Mouse (Mus musculus) heart, postnatal 14 days (tissue): ENCODE measurements around the gene Slc44a4. TPM values are rescaled to one million over a fixed set of nuclear protein-coding genes. Genes with fewer than 3 reads are reported as not detected.
A peak's percentile ranks its signal among the peaks of the same experiment; 100 is the strongest.
"Not testable (repeated sequence)": the region's sequence is repeated elsewhere in the genome, so short reads cannot be mapped to it uniquely, and the experiment has no call there.

ENCODE experiments used
- DNase-seq, 2 experiments: peaks; one replicate each; pipeline ENCODE4 v3.0.0; 2021 to 2022
- intact Hi-C: fragments of 180-260 bp; cut with DNase I; formaldehyde crosslinking; loops from one replicate; pipeline ENCODE4 v1.15.1; 2025
- total RNA-seq, 2 experiments: library from RNA; stranded (reverse); gene quantifications; 2 replicates each; pipeline ENCODE4 v1.2.3; 2021

Gene Slc44a4
- total RNA-seq, 2 experiments from 2014 or later, result 0.17 TPM; not detected in 1

GRCm38 (mm10) chr17:34934830-34935229 lies 20.6 kb downstream of the Slc44a4 start:
- peak in 1 of 2 experiments; percentile 37 for DNase-seq
- intact Hi-C loops, result no loop called here

GRCm38 (mm10) chr17:34937960-34938505 lies 23.8 kb downstream of the Slc44a4 start:
- no peak for DNase-seq
- intact Hi-C loops, result no loop called here

- peak; percentile 20 to 48 for DNase-seq
These were observed 27.2 kb downstream of the Slc44a4 start for GRCm38 (mm10) chr17:34941344-34942041.

GRCm38 (mm10) chr17:34943128-34943815 lies 29.0 kb downstream of the Slc44a4 start:
- intact Hi-C loops, result loop anchor here (10.0 kb wide), 1 partner anchor 88 kb away; the partner anchor contains the start of genes Nelfe and Skiv2l
- no peak for DNase-seq

More at GRCm38 (mm10) chr17:34941344-34942041, 27.2 kb downstream of the Slc44a4 start:
- intact Hi-C loops, result loop anchor here (10.0 kb wide), 1 partner anchor 87 kb away; the partner anchor contains the start of genes Nelfe and Skiv2l

- no peak for DNase-seq
These were observed 30.1 kb downstream of the Slc44a4 start for GRCm38 (mm10) chr17:34944362-34944761.

GRCm38 (mm10) chr17:34946486-34947140 lies 32.3 kb downstream of the Slc44a4 start:
- DNase-seq, result no peak
- intact Hi-C loops, result loop anchor here (2.0 to 10.0 kb wide), 2 partner anchors 14 to 92 kb away; partner anchors contain the start of genes Nelfe and Skiv2l

More at GRCm38 (mm10) chr17:34944362-34944761, 30.1 kb downstream of the Slc44a4 start:
- intact Hi-C loops, result loop anchor here (10.0 kb wide), 1 partner anchor 90 kb away; the partner anchor contains the start of genes Nelfe and Skiv2l

- DNase-seq, result no peak
- intact Hi-C loops, result loop anchor here (2.0 to 10.0 kb wide), 2 partner anchors 15 to 93 kb away; partner anchors contain the start of genes Nelfe and Skiv2l
These were observed 33.3 kb downstream of the Slc44a4 start for GRCm38 (mm10) chr17:34947606-34948005.

- not testable (repeated sequence) for DNase-seq
- intact Hi-C loops, result loop anchor here (10.0 kb wide), 1 partner anchor 94 kb away; the partner anchor contains the start of genes Nelfe and Skiv2l
These were observed 34.7 kb downstream of the Slc44a4 start for GRCm38 (mm10) chr17:34948721-34949552.

- intact Hi-C loops, result loop anchor here (10.0 kb wide), 1 partner anchor 95 kb away; the partner anchor contains the start of genes Nelfe and Skiv2l
- no peak for DNase-seq
These were observed 35.3 kb downstream of the Slc44a4 start for GRCm38 (mm10) chr17:34949553-34949969.

- no peak for DNase-seq
- intact Hi-C loops, result loop anchor here (1.0 kb wide), 1 partner anchor 33 kb away; no protein-coding TSS in a partner anchor
These were observed 36.5 kb downstream of the Slc44a4 start for GRCm38 (mm10) chr17:34950514-34951455.

- intact Hi-C loops, result loop anchor here (1.0 kb wide), 1 partner anchor 31 kb away; no protein-coding TSS in a partner anchor
- no peak for DNase-seq
These were observed 37.5 kb downstream of the Slc44a4 start for GRCm38 (mm10) chr17:34951636-34952377.

- DNase-seq, result peak; percentile 82 to 91
- intact Hi-C loops, result no loop called here
These were observed 38.2 kb downstream of the Slc44a4 start for GRCm38 (mm10) chr17:34952378-34953040.

GRCm38 (mm10) chr17:34953258-34953657 lies 39.0 kb downstream of the Slc44a4 start:
- intact Hi-C loops, result no loop called here

GRCm38 (mm10) chr17:34953904-34954303 lies 39.6 kb downstream of the Slc44a4 start:
- intact Hi-C loops, result no loop called here

More at GRCm38 (mm10) chr17:34953258-34953657, 39.0 kb downstream of the Slc44a4 start:
- DNase-seq, result no peak

GRCm38 (mm10) chr17:34954831-34955230 lies 40.6 kb downstream of the Slc44a4 start:
- no peak for DNase-seq
- intact Hi-C loops, result loop anchor here (1.0 kb wide), 1 partner anchor 23 kb away; no protein-coding TSS in a partner anchor

More at GRCm38 (mm10) chr17:34953904-34954303, 39.6 kb downstream of the Slc44a4 start:
- DNase-seq, result no peak

- intact Hi-C loops, result loop anchor here (1.0 kb wide), 1 partner anchor 22 kb away; no protein-coding TSS in a partner anchor
- no peak for DNase-seq
These were observed 41.6 kb downstream of the Slc44a4 start for GRCm38 (mm10) chr17:34955884-34956283.
